Mouse (Mus musculus) midbrain, embryonic 10.5 days (tissue): ENCODE measurements around the gene Ttc30b. TPM values are rescaled to one million over a fixed set of nuclear protein-coding genes. Genes with fewer than 3 reads are reported as not detected.
"Not testable (repeated sequence)": the region's sequence is repeated elsewhere in the genome, so short reads cannot be mapped to it uniquely, and the experiment has no call there.

ENCODE experiments used
- DNase-seq: peaks from one replicate; pipeline ENCODE4 v3.0.0-alpha.2; 2017; ENCODE audit warnings: low spot score
- H3K27ac ChIP-seq: fragments of 300-500 bp; sonication (generic); replicated peaks from 2 replicates; pipeline ENCODE4 v1.5.1; 2016; ENCODE audit warnings: mild to moderate bottlenecking
- H3K27me3 ChIP-seq: fragments of 300-500 bp; sonication (generic); 2 replicates; pipeline ENCODE4 v1.6.1; 2016; ENCODE audit warnings: low read depth, mild to moderate bottlenecking; ENCODE audit not compliant: poor library complexity, severe bottlenecking
- H3K36me3 ChIP-seq: fragments of 300-500 bp; sonication (generic); 2 replicates; pipeline ENCODE4 v1.6.1; 2016; ENCODE audit warnings: mild to moderate bottlenecking, moderate library complexity
- H3K4me1 ChIP-seq: fragments of 300-500 bp; sonication (generic); 2 replicates; pipeline ENCODE4 v1.6.1; 2016
- H3K4me3 ChIP-seq: fragments of 300-500 bp; sonication (generic); 2 replicates; pipeline ENCODE4 v1.5.1; 2016; ENCODE audit warnings: mild to moderate bottlenecking, moderate library complexity
- H3K9me3 ChIP-seq: fragments of 300-500 bp; sonication (generic); replicated peaks from 2 replicates; pipeline ENCODE4 v1.6.1; 2016; ENCODE audit warnings: mild to moderate bottlenecking
- WGBS: fragments of 180-500 bp; shearing (Covaris S2); methylation state at CpG from one replicate; pipeline ENCODE4 v1.1.7; 2016; 5-methylcytosine and 5-hydroxymethylcytosine counted together
- polyA plus RNA-seq: library from polyadenylated mRNA; unstranded; fragments of >200 nt; fragmentation: Nextera tagmentation; extraction: Ambion mirVana; gene quantifications from 2 replicates; pipeline ENCODE4 v1.2.1, GENCODE M21; 2016

Gene Ttc30b
- polyA plus RNA-seq, 1 experiment from 2014 or later, result 7.2 TPM

DNA sequence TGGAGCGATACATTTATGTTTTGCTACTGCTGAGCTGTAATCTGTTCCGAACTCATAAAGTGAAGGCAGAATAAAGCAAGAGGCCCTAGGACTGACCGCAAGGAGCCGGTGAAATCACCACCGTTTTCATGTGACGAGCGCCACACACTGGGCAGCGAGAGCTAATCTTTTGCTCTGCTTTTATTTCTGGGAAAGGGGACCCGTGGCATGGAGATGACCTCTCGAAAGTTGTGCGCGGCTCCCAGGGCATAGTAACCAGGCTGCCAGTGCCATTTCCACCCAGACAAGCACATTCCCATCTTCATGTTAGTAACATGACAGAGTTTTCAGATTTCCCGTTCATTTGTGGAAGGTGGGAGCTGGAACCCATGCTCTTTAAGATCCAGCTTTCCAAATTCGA lies 26.1 kb upstream of the Ttc30b start:
- Histone ChIP-seq H3K36me3 (no peaks in the 10 kb centered on the region), H3K9me3 (no peaks in the 10 kb centered on the region), H3K27me3 (0 out of 2 replicates have a peak, but pooled peaks cover 4% of the 10 kb centered on the region), H3K4me1 (peaks cover 45% of the 10 kb centered on the region), H3K27ac (peak overlapping the region; percentile 24; the same call in 1 of the 2 replicates), H3K4me3 (peak overlapping the region; percentile 28)
- WGBS, result 14% methylated on average over 14 of the region's 14 CpGs
- peak; percentile 71 for DNase-seq

DNA sequence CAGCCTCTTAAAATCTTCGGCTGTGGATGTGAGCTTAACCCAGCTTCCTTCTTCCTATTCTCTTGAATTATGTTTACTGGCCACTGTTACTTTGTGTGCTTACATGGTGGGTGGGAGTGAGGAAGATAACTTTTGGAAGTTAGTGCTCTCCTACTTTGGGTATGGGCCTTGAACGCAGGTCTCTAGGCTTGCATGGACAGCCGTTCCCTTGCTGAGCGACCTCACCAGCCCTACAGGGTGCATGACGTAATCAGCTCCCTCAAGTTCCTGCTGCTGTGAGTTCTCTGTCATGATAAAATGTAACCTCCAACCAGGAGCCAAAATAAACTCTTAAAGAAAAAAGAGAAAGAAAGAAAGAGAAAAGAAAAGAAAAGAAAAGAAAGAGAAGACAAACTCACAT lies 25.7 kb upstream of the Ttc30b start:
- Histone ChIP-seq H3K4me3 (no peak overlapping the region), H3K4me1 (peaks cover 50% of the 10 kb centered on the region), H3K27me3 (0 out of 2 replicates have a peak, but pooled peaks cover 4% of the 10 kb centered on the region), H3K27ac (peak overlapping the region; percentile 43), H3K9me3 (no peaks in the 10 kb centered on the region), H3K36me3 (no peaks in the 10 kb centered on the region)
- DNase-seq, result no peak
- 74% methylated on average over 5 of the region's 5 CpGs for WGBS

DNA sequence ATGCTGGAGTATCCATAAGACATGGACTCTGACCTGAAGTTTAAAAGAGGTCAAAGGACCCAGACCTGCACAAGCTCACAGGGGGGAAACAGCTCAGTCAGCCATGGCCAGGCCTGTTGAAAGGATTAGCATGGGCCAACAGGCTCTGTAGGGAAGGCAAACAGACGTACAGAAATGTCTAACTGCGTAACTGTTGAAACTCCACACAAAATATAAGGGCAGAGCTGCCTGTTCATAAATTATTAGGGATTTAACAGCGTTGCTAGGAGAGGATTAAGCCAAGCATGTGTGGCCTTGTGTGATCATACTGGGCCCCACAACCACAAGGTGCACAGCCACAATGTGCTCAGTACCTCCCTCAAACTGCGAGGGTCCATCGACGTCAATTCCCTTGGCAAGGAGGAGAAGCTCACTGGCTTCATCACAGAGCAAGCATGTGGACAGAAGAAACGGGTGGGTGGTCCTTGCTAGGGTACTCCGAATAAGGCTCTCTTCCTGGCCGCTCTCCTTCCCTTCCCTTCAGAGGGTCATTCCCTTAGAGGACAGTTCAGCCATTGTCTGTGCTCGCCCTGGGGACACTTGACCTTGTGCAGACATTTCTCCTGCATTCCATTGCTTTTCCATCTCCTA lies 24.9 kb upstream of the Ttc30b start:
- Histone ChIP-seq H3K27ac (peak overlapping the region; percentile 65), H3K4me1 (peaks cover 57% of the 10 kb centered on the region), H3K4me3 (no peak overlapping the region), H3K36me3 (no peaks in the 10 kb centered on the region), H3K9me3 (no peaks in the 10 kb centered on the region), H3K27me3 (0 out of 2 replicates have a peak, but pooled peaks cover 4% of the 10 kb centered on the region)
- WGBS, result 54% methylated on average over 10 of the region's 10 CpGs
- DNase-seq, result peak; percentile 48

DNA sequence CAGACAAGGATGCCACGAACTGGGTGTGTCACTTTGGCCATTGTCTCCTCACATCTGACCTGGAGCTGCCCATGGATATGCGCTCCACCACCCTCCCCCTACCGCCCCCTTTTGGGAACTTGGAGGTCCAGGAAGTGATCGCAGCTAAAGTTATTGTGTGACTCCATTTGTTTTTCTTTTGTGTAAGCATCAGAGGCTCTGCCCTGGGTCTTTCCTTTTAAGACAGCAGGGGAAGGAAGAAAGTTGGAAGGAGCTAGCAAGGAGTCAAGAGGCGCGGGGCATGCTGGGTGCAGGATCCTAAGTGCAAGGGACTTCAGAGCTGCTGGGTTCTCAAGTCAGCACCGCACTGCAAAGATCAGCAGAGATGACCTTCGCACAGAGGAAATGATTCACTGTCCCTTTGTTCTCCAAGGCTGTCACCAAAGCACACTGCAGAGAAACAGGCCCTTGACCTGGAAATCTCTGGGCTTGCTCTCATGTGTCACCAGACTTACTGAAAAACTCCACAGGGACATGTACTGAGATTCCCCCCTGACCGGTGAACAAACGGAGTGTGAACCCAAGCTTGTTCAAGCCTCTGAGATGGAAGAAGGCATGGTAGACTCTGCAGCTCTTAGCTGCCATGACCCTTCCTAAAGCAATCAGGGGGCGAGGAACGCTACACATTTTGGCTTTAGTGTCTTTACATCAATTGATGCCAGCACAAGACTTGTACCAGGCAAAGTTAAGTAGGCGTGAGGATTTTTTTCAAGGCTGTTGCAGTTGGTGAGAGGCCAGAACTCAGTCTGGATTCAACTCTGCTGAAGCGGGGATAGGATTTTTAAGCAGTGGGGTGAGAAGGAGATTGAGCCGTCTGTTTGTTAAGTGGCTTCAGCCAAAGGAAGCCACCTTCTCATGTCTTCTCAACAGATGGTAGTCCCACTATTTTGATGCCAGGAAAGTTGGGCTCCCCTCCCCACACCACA lies 22.3 kb upstream of the Ttc30b start:
- peaks cover 59% of the 10 kb centered on the region for H3K4me1 ChIP-seq
- H3K4me3 ChIP-seq, result peak overlapping the region; percentile 42
- H3K27ac ChIP-seq, result peak overlapping the region; percentile 82

DNA sequence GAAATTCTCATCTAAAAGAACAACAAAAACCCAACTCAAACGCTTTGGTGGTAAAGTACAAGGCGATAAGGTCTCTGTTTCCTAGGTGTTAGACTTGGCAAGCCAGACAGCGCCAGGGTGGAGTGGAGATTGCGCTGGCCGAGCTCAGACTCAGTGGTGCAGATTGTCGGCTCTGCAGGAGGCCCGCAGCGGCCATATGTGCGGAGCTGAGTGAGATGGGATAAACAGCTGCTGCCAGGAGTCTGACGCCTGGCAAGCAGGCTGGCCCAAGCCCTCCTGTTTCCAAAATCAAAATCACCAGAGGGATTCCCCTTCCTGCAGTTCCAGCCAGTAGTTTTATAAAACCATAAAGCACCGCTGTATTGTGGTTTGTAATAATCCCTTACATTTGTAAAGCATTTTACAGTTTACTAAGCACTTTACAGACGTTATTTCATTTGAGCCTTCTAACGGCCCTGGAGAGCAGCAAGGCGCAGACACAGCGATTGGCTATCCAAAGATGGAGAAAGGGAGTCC lies 21.5 kb upstream of the Ttc30b start:
- H3K4me3 ChIP-seq, result peak overlapping the region; percentile 42
- peak; percentile 58 for DNase-seq
- peak overlapping the region; percentile 82 for H3K27ac ChIP-seq
- H3K4me1 ChIP-seq, result peaks cover 60% of the 10 kb centered on the region
- 0 out of 2 replicates have a peak, but pooled peaks cover 4% of the 10 kb centered on the region for H3K27me3 ChIP-seq
- H3K9me3 ChIP-seq, result no peaks in the 10 kb centered on the region
- WGBS, result 6% methylated on average over 15 of the region's 15 CpGs
- H3K36me3 ChIP-seq, result no peaks in the 10 kb centered on the region

More for the DNA sequence above, 22.3 kb upstream of the Ttc30b start:
- no peaks in the 10 kb centered on the region for H3K36me3 ChIP-seq
- H3K9me3 ChIP-seq, result no peaks in the 10 kb centered on the region
- DNase-seq, result peak; percentile 48
- 0 out of 2 replicates have a peak, but pooled peaks cover 4% of the 10 kb centered on the region for H3K27me3 ChIP-seq
- 49% methylated on average over 15 of the region's 15 CpGs for WGBS

DNA sequence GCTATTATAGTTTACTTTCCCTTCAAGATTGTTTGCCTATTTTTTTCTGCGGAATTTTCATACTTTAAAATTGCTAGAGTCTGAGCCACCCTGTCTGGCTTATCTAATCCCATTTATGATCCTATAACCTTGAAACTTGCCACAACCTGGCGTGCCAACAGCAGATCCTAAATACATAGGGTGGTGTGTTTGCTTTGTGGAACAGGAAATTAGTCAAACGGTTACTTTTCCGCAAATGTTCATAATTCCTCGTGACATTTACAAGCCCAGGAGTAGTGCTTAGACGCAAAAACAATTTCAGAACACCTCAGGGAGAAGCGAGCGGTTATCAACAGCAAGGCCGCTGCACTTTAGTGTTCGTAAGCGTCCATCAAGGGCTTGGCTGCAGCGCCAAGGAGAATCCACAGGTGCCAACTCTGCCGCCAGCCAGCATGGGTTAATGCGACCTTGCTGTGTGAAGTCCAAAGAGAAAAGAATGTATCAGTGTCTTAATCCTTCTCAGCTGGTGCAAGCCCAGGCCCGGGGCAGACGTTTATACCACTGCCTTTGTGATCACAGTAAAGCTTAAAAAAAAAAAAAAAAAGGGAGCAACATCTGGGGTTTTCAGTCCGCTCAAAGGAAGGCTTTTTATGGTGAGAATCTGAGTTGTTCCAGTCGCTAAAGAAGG lies 20.9 kb upstream of the Ttc30b start:
- 0 out of 2 replicates have a peak, but pooled peaks cover 4% of the 10 kb centered on the region for H3K27me3 ChIP-seq
- H3K4me1 ChIP-seq, result peaks cover 55% of the 10 kb centered on the region
- 30% methylated on average over 18 of the region's 18 CpGs for WGBS
- H3K27ac ChIP-seq, result peak overlapping the region; percentile 82
- H3K9me3 ChIP-seq, result no peaks in the 10 kb centered on the region
- peak; percentile 61 for DNase-seq
- no peaks in the 10 kb centered on the region for H3K36me3 ChIP-seq
- peak overlapping the region; percentile 42 for H3K4me3 ChIP-seq

DNA sequence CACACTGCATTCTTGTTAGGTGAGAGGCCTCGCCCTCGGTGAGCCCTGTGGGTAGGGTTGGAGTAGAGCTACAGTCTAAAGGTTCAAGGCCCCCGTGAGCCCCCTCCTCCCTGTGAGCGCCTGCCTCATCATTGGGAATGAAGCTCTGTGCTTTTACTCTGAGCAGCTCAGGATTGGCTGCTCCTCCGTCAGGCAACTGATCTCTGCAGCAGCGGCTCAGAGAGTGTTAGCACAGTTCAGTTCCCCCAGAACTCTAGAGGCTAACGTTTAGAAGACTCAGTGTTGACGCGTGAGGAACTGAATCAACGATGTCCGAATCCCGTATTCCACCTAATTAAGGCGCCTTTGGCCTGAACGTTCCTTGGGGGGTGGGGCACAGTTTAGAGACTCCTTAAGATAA lies 17.3 kb upstream of the Ttc30b start:
- peaks cover 28% of the 10 kb centered on the region for H3K4me1 ChIP-seq
- H3K4me3 ChIP-seq, result no peak overlapping the region
- H3K27ac ChIP-seq, result no peak overlapping the region
- 0 out of 2 replicates have a peak, but pooled peaks cover 4% of the 10 kb centered on the region for H3K27me3 ChIP-seq
- no peak for DNase-seq
- WGBS, result 47% methylated on average over 14 of the region's 14 CpGs
- no peaks in the 10 kb centered on the region for H3K36me3 ChIP-seq
- H3K9me3 ChIP-seq, result no peaks in the 10 kb centered on the region

DNA sequence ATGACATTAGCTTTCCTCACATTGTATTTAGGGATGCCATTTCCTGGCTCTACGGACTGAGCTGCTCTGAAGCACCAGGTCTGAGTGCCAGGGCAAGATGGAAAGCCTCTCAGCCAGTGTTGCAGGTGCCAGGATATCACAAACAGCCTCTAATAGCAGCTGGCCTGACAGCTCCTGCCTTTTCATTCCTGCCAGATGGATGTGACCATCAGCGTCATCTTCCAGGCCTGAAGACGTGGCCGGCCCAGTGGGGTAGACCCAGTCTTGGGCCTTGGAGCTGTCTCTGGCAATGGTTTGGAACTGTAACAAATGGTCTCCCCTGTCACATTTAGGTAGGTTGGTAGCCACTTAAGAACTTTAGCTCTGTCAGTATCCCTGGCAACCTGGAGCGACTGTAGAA lies 14.9 kb upstream of the Ttc30b start:
- WGBS, result 98% methylated on average over 5 of the region's 5 CpGs
- H3K27ac ChIP-seq, result no peak overlapping the region
- H3K36me3 ChIP-seq, result no peaks in the 10 kb centered on the region
- peaks cover 4% of the 10 kb centered on the region for H3K4me1 ChIP-seq
- H3K4me3 ChIP-seq, result no peak overlapping the region
- H3K27me3 ChIP-seq, result no peaks in the 10 kb centered on the region
- no peaks in the 10 kb centered on the region for H3K9me3 ChIP-seq
- DNase-seq, result no peak

DNA sequence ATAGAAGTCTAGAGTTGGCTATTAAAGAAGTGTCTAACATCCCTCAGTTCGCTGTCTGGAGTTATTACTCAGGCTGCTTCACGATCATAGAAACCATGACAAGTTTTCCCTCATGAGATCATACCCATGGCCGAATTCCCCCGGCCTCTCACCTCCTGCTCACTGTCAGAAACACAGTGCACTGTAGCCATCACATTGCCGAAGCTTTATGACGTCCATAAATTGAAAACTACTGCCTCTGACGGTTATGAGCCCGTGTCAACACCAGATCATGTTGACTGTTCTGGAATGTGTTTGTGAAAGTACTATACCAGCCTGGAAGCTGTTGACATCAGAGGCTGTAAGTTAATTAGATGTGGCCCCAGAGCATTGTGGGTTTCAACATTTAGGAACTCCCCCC lies 12.3 kb upstream of the Ttc30b start:
- Histone ChIP-seq H3K4me3 (no peak overlapping the region), H3K36me3 (no peaks in the 10 kb centered on the region), H3K27me3 (no peaks in the 10 kb centered on the region), H3K27ac (no peak overlapping the region), H3K4me1 (0 out of 2 replicates have a peak, but pooled peaks cover 2% of the 10 kb centered on the region), H3K9me3 (no peaks in the 10 kb centered on the region)
- DNase-seq, result no peak
- 93% methylated on average over 8 of the region's 8 CpGs for WGBS

DNA sequence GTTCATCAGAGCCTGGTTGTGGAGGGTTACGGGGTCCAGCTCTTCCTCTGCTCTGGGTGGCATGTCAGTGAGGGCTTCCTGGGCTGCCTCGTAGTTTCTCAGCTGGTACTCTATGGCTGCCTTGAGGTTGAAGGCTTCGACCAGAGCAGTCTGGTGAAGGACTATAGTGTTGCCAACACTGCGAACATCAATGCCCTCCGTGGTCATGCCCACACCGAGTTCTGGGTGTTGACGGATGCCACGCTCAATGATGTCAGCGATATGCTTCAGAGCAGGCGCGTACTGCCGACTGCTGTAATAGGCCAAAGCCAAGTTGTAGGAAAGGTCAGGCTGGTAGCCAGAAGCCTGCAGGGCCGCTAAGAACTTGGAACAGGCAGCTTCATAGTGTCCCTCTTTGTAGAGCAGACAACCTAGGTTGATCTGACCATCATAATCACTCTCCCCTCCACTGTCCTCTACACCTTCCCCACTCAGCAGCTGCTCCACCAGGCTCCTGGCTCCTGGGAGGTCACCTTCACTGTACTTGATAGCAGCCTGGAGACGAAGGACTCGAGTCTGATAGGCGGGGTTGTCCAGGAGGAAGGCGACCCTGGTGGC lies 767 bp downstream of the Ttc30b start:
- Histone ChIP-seq H3K27ac (peak overlapping the region; percentile 93), H3K4me3 (peak overlapping the region; percentile 66), H3K4me1 (peaks cover 13% of the 10 kb centered on the region)
- H3K27me3 ChIP-seq, DNase-seq, H3K9me3 ChIP-seq, H3K36me3 ChIP-seq: not testable (repeated sequence)
- 70% methylated on average over 16 of the region's 17 CpGs for WGBS

DNA sequence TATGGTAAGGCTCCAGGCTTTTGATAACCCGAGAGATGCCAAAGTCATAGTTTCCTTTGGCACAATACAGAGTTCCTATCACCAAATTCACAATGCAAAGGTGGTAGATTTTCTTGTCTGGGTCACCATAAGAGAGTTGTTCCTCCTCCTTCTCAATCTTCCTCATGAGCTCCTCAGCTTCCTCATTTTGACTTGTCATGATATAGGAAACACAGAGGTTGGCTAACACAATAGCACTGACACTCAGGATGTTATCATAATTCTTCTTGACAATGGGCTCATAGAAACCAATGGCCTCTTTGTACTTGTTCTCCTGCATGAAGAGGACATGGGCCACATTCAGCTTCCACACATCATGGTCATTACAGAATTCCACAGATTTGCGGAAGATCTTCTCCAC lies 1.7 kb downstream of the Ttc30b start:
- peaks cover 13% of the 10 kb centered on the region for H3K4me1 ChIP-seq
- 93% methylated on average over 2 of the region's 2 CpGs for WGBS

DNA sequence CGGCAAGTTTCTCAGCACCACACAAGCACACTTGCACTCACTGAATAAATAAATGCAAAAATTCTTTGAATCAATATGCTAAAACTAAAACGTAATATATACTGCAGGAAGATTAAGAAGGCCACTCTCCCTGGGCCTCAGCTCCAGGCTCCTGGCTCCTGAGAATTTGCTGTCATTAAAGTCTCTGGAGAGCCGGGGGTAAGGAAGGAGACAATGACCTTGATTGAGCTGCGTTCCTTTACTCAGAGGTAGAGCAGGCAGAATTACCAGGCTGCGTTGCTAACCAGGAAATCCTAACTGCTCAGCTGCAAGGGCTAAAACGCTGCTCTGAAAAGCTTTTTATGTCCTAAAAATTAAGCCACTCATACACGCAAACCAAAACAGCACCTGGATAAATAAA lies 4.8 kb downstream of the Ttc30b start:
- no peaks in the 10 kb centered on the region for H3K9me3 ChIP-seq
- no peak for DNase-seq
- peaks cover 11% of the 10 kb centered on the region for H3K36me3 ChIP-seq
- no peak overlapping the region for H3K4me3 ChIP-seq
- peaks cover 7% of the 10 kb centered on the region for H3K4me1 ChIP-seq
- no peak overlapping the region for H3K27ac ChIP-seq
- no peaks in the 10 kb centered on the region for H3K27me3 ChIP-seq
- 61% methylated on average over 7 of the region's 7 CpGs for WGBS

More for the DNA sequence above, 1.7 kb downstream of the Ttc30b start:
- not testable (repeated sequence) for H3K36me3 ChIP-seq, H3K4me3 ChIP-seq, H3K9me3 ChIP-seq, H3K27ac ChIP-seq, H3K27me3 ChIP-seq, DNase-seq
